ENCODE assay signal across 13 mouse cellular contexts in genomic region chr7:109848867-109849733, GRCm38 (mm10). TPM values are rescaled to one million over a fixed set of nuclear protein-coding genes. Genes with fewer than 3 reads are reported as not detected.
DNase-seq lines count a peak whose midpoint lies in the region; ATAC-seq lines count a peak whose summit lies in the region.
"Had no signal": no experiment of that assay in that cellular context is flagged by ENCODE, and none has a peak within 500 bp of the region (broad histone marks: within the 10 kb centered on the region; RNA-seq: fewer than 3 reads in every experiment).

No protein-coding gene starts in this region.

- 29% methylated on average over 11 of the region's 11 CpGs for WGBS in heart, embryonic 15.5 days
- WGBS in embryonic facial prominence, embryonic 11.5 days: 52% methylated on average over 11 of the region's 11 CpGs
- 37% methylated on average over 11 of the region's 11 CpGs for WGBS in hindbrain, embryonic 11.5 days
- WGBS in midbrain, embryonic 14.5 days: 20% methylated on average over 11 of the region's 11 CpGs

- peaks cover 32% of the 10 kb centered on the region for H3K4me1 ChIP-seq in heart, embryonic 15.5 days (replicated peaks)
- H3K4me1 ChIP-seq in embryonic facial prominence, embryonic 11.5 days (ENCODE audit: control insufficient read depth, insufficient read depth, low read length): no peaks in the 10 kb centered on the region
- H3K4me1 ChIP-seq in hindbrain, embryonic 11.5 days (replicated peaks; ENCODE audit: control insufficient read depth, insufficient read depth, low read length): peaks cover 4% of the 10 kb centered on the region
- H3K4me1 ChIP-seq in midbrain, embryonic 14.5 days (ENCODE audit: control insufficient read depth, insufficient read depth, low read length): peaks cover 20% of the 10 kb centered on the region

- peak overlapping the region; percentile 73 for H3K27ac ChIP-seq in heart, embryonic 15.5 days
- no peak overlapping the region for H3K27ac ChIP-seq in embryonic facial prominence, embryonic 11.5 days (replicated peaks; ENCODE audit: low read depth, low read length)
- H3K27ac ChIP-seq in hindbrain, embryonic 11.5 days (ENCODE audit: low read depth, low read length): peak overlapping the region; percentile 62; the same call in 1 of the 2 replicates
- H3K27ac ChIP-seq in midbrain, embryonic 14.5 days (replicated peaks; ENCODE audit: low read depth, low read length): no peak overlapping the region
- H3K27ac ChIP-seq: liver, embryonic 15.5 days; macrophage had no signal

- H3K36me3 ChIP-seq in heart, embryonic 15.5 days: no peaks in the 10 kb centered on the region
- no peaks in the 10 kb centered on the region for H3K36me3 ChIP-seq in embryonic facial prominence, embryonic 11.5 days (replicated peaks; ENCODE audit: control insufficient read depth, insufficient read depth, low read depth, low read length)
- no peaks in the 10 kb centered on the region for H3K36me3 ChIP-seq in hindbrain, embryonic 11.5 days (ENCODE audit: control insufficient read depth, insufficient read depth, low read length)
- no peaks in the 10 kb centered on the region for H3K36me3 ChIP-seq in midbrain, embryonic 14.5 days (ENCODE audit: control insufficient read depth, insufficient read depth, low read length)
- H3K36me3 ChIP-seq: liver, embryonic 15.5 days had no signal

- peak overlapping the region; percentile 18; the same call in 1 of the 2 replicates for H3K4me2 ChIP-seq in heart, embryonic 15.5 days
- no peak overlapping the region for H3K4me2 ChIP-seq in embryonic facial prominence, embryonic 11.5 days (ENCODE audit: low read depth, low read length)
- no peak overlapping the region for H3K4me2 ChIP-seq in hindbrain, embryonic 11.5 days (replicated peaks; ENCODE audit: low read depth, low read length)
- 0 out of 2 replicates have a peak overlapping the region, but pooled peaks have one; percentile 12 for H3K4me2 ChIP-seq in midbrain, embryonic 14.5 days (ENCODE audit: low read length)
- H3K4me2 ChIP-seq: liver, embryonic 15.5 days had no signal

- no peak overlapping the region for H3K9ac ChIP-seq in heart, embryonic 15.5 days
- no peak overlapping the region; the same call in 1 of the 2 replicates for H3K9ac ChIP-seq in embryonic facial prominence, embryonic 11.5 days (replicated peaks; ENCODE audit: low read length)
- no peak overlapping the region for H3K9ac ChIP-seq in hindbrain, embryonic 11.5 days (ENCODE audit: low read depth, low read length)
- H3K9ac ChIP-seq in midbrain, embryonic 14.5 days (replicated peaks; ENCODE audit: low read length): 0 out of 2 replicates have a peak overlapping the region, but pooled peaks have one; percentile 2
- H3K9ac ChIP-seq: liver, embryonic 15.5 days had no signal

- no peak overlapping the region for H3K4me3 ChIP-seq in heart, embryonic 15.5 days
- no peak overlapping the region for H3K4me3 ChIP-seq in embryonic facial prominence, embryonic 11.5 days (ENCODE audit: low read depth, low read length)
- no peak overlapping the region for H3K4me3 ChIP-seq in hindbrain, embryonic 11.5 days (ENCODE audit: low read depth, low read length)
- H3K4me3 ChIP-seq in midbrain, embryonic 14.5 days (replicated peaks; ENCODE audit: low read depth, low read length): no peak overlapping the region
- H3K4me3 ChIP-seq: gastrocnemius, adult 2 months; liver, embryonic 15.5 days; myocyte had no signal

- DNase-seq in heart, adult 8-10 months (ENCODE audit: low spot score): no peak
- DNase-seq in embryonic facial prominence, embryonic 11.5 days (ENCODE audit: low spot score): no peak
- DNase-seq in hindbrain, embryonic 11.5 days (ENCODE audit: low spot score): peak; percentile 44
- peak; percentile 50 for DNase-seq in midbrain, embryonic 14.5 days
- no peak for DNase-seq in kidney, postnatal 14 days
- no peak for DNase-seq in adrenal gland, adult (ENCODE audit: inconsistent age in 2 of 2, low spot score in 1 of 2)
- DNase-seq: gastrocnemius, adult 2 months; spleen, adult 18-20 months had no signal

- peak; percentile 51; the same call in 1 of the 2 replicates for ATAC-seq in heart, embryonic 15.5 days (replicated peaks; ENCODE audit: insufficient number of reproducible peaks, insufficient read depth, low FRiP score, low read depth)
- ATAC-seq in embryonic facial prominence, embryonic 11.5 days (replicated peaks; ENCODE audit: insufficient number of reproducible peaks, low FRiP score, low TSS enrichment, low read depth): 0 out of 2 replicates have a peak, but pooled peaks have one; percentile 62
- ATAC-seq in hindbrain, embryonic 11.5 days (ENCODE audit: low FRiP score): peak; percentile 68
- ATAC-seq in midbrain, embryonic 14.5 days (ENCODE audit: low FRiP score, low TSS enrichment): peak; percentile 50; the same call in 1 of the 2 replicates
- ATAC-seq: CD4-positive, CD25-positive, alpha-beta regulatory T cell, adult 4 months had no signal

- H3K27me3 ChIP-seq in heart, embryonic 15.5 days: no peaks in the 10 kb centered on the region
- H3K27me3 ChIP-seq in embryonic facial prominence, embryonic 11.5 days (ENCODE audit: control insufficient read depth, insufficient read depth, low read length): no peaks in the 10 kb centered on the region
- no peaks in the 10 kb centered on the region for H3K27me3 ChIP-seq in hindbrain, embryonic 11.5 days (ENCODE audit: control insufficient read depth, insufficient read depth, low read length)
- H3K27me3 ChIP-seq in midbrain, embryonic 14.5 days (ENCODE audit: control insufficient read depth, insufficient read depth, low read length): no peaks in the 10 kb centered on the region

- H3K9me3 ChIP-seq in heart, embryonic 15.5 days (replicated peaks): no peaks in the 10 kb centered on the region
- H3K9me3 ChIP-seq in embryonic facial prominence, embryonic 11.5 days (replicated peaks; ENCODE audit: control insufficient read depth, low read length): no peaks in the 10 kb centered on the region
- H3K9me3 ChIP-seq in hindbrain, embryonic 11.5 days (ENCODE audit: control insufficient read depth, low read length): no peaks in the 10 kb centered on the region
- no peaks in the 10 kb centered on the region for H3K9me3 ChIP-seq in midbrain, embryonic 14.5 days (ENCODE audit: control insufficient read depth, low read length)
- H3K9me3 ChIP-seq: liver, embryonic 15.5 days had no signal

RNA-seq across cellular contexts. Expression of gene Scube2, which starts 16.4 kb away (rescaled TPM):
- polyA plus RNA-seq in heart, embryonic 15.5 days (2015; fragmentation: Nextera tagmentation; extraction: Ambion mirVana): 8.5 and 9.8 TPM in 2 replicates
- total RNA-seq in heart, adult 8-10 months (2022): 10 to 100 TPM; 24.5 to 32.4 (median 28.6) TPM
- polyA plus RNA-seq in embryonic facial prominence, embryonic 11.5 days (2014; fragmentation: Nextera tagmentation; extraction: Ambion mirVana): 0.28 and 0.50 TPM in 2 replicates
- 3.2 and 4.3 TPM in 2 replicates for polyA plus RNA-seq in hindbrain, embryonic 11.5 days (2014; fragmentation: Nextera tagmentation; extraction: Ambion mirVana)
- 2.3 and 2.8 TPM in 2 replicates for polyA plus RNA-seq in midbrain, embryonic 14.5 days (2014; fragmentation: Nextera tagmentation; extraction: Ambion mirVana)
- polyA plus RNA-seq: CD4-positive, CD25-positive, alpha-beta regulatory T cell, adult 4 months; macrophage; myocyte had no signal

Comparison
In these comparisons a context has a peak if more than half of its experiments do, and no peak if none do; other contexts are left out.
1. H3K27ac ChIP-seq: peak in heart, embryonic 15.5 days (single experiment) and hindbrain, embryonic 11.5 days (single experiment); none in embryonic facial prominence, embryonic 11.5 days (single experiment) and midbrain, embryonic 14.5 days (single experiment).
2. H3K4me2 ChIP-seq: peak in heart, embryonic 15.5 days (single experiment) and midbrain, embryonic 14.5 days (single experiment); none in embryonic facial prominence, embryonic 11.5 days (single experiment) and hindbrain, embryonic 11.5 days (single experiment).
3. DNase-seq: peak in hindbrain, embryonic 11.5 days (single experiment) and midbrain, embryonic 14.5 days (single experiment); none in heart, adult 8-10 months (single experiment), embryonic facial prominence, embryonic 11.5 days (single experiment), kidney, postnatal 14 days (single experiment) and adrenal gland, adult (0 of 2).
4. Peak in every context shown above with its lines, with median percentiles within 50 percentile points of each other: ATAC-seq.